In genomic region chr17:49534267-49534719, GRCm38 (mm10) we compare ENCODE assay signal across 13 mouse cellular contexts. TPM values are rescaled to one million over a fixed set of nuclear protein-coding genes. Genes with fewer than 3 reads are reported as not detected.
DNase-seq lines count a peak whose midpoint lies in the region; ATAC-seq and TF ChIP-seq lines count a peak whose summit lies in the region.
"Had no signal": no experiment of that assay in that cellular context is flagged by ENCODE, and none has a peak within 500 bp of the region (broad histone marks: within the 10 kb centered on the region; RNA-seq: fewer than 3 reads in every experiment).

No protein-coding gene starts in this region.

- 46% methylated on average over 9 of the region's 9 CpGs for WGBS in heart, embryonic 11.5 days (ENCODE audit: insufficient replicate concordance)
- WGBS in liver, adult 2 months: 55% methylated on average over 9 of the region's 9 CpGs
- 57% methylated on average over 9 of the region's 9 CpGs for WGBS in liver, embryonic 12.5 days (ENCODE audit: insufficient replicate concordance)
- WGBS in midbrain, embryonic 15.5 days: 55% methylated on average over 9 of the region's 9 CpGs

- no peaks in the 10 kb centered on the region; the same call in 1 of the 2 replicates for H3K4me1 ChIP-seq in heart, embryonic 11.5 days (ENCODE audit: control insufficient read depth, insufficient read depth, low read length)
- no peaks in the 10 kb centered on the region for H3K4me1 ChIP-seq in liver, adult 2 months (ENCODE audit: control insufficient read depth, insufficient read depth, low read length)
- H3K4me1 ChIP-seq in liver, embryonic 12.5 days: no peaks in the 10 kb centered on the region
- H3K4me1 ChIP-seq in midbrain, embryonic 15.5 days: peaks cover 2% of the 10 kb centered on the region; the same call in 1 of the 2 replicates

- TF ChIP-seq POLR2A in liver, adult 2 months (IDR thresholded peaks at IDR 0.05; ENCODE audit: extremely low read depth, insufficient read depth, low read length): no peak

- TF ChIP-seq CTCF in liver, adult 2 months (IDR thresholded peaks at IDR 0.05; ENCODE audit: low read depth, low read length): no peak

- no peaks in the 10 kb centered on the region for H3K9me3 ChIP-seq in heart, embryonic 11.5 days (replicated peaks; ENCODE audit: control insufficient read depth, low read length)
- no peaks in the 10 kb centered on the region for H3K9me3 ChIP-seq in liver, embryonic 12.5 days (replicated peaks)
- no peaks in the 10 kb centered on the region for H3K9me3 ChIP-seq in midbrain, embryonic 15.5 days

- H3K27me3 ChIP-seq in heart, embryonic 11.5 days (ENCODE audit: control insufficient read depth, insufficient read depth, low read length): no peaks in the 10 kb centered on the region; the same call in 1 of the 2 replicates
- no peaks in the 10 kb centered on the region for H3K27me3 ChIP-seq in liver, adult 2 months (ENCODE audit: control insufficient read depth, insufficient read depth, low read length)
- no peaks in the 10 kb centered on the region for H3K27me3 ChIP-seq in liver, embryonic 12.5 days (replicated peaks)
- no peaks in the 10 kb centered on the region for H3K27me3 ChIP-seq in midbrain, embryonic 15.5 days (replicated peaks)

- H3K79me2 ChIP-seq in liver, adult 2 months (ENCODE audit: control insufficient read depth, insufficient read depth, low read length): no peaks in the 10 kb centered on the region

- ATAC-seq in heart, embryonic 11.5 days (replicated peaks; ENCODE audit: insufficient number of reproducible peaks, low FRiP score, low TSS enrichment): no peak
- ATAC-seq in liver, embryonic 12.5 days: no peak
- no peak for ATAC-seq in midbrain, embryonic 15.5 days (replicated peaks)

- no peak overlapping the region for H3K4me3 ChIP-seq in heart, embryonic 11.5 days (ENCODE audit: low read depth, low read length)
- no peak overlapping the region for H3K4me3 ChIP-seq in liver, adult 2 months (ENCODE audit: insufficient read depth, low read depth, low read length)
- no peak overlapping the region for H3K4me3 ChIP-seq in liver, embryonic 12.5 days
- H3K4me3 ChIP-seq in midbrain, embryonic 15.5 days: no peak overlapping the region

- no peak overlapping the region for H3K4me2 ChIP-seq in heart, embryonic 11.5 days
- H3K4me2 ChIP-seq in liver, embryonic 12.5 days: no peak overlapping the region
- H3K4me2 ChIP-seq in midbrain, embryonic 15.5 days: no peak overlapping the region

- no peak overlapping the region for H3K27ac ChIP-seq in heart, embryonic 11.5 days (ENCODE audit: low read depth, low read length)
- H3K27ac ChIP-seq in liver, adult 2 months (replicated peaks; ENCODE audit: insufficient read depth, low read depth, low read length): no peak overlapping the region
- no peak overlapping the region for H3K27ac ChIP-seq in liver, embryonic 12.5 days
- no peak overlapping the region for H3K27ac ChIP-seq in midbrain, embryonic 15.5 days
- H3K27ac ChIP-seq: kidney, postnatal 0 days; liver, embryonic 14.5 days had no signal

- H3K36me3 ChIP-seq in heart, embryonic 11.5 days (ENCODE audit: control insufficient read depth, insufficient read depth, low read length): no peaks in the 10 kb centered on the region; the same call in 1 of the 2 replicates
- H3K36me3 ChIP-seq in liver, adult 2 months (ENCODE audit: control insufficient read depth, insufficient read depth, low read length): no peaks in the 10 kb centered on the region
- no peaks in the 10 kb centered on the region for H3K36me3 ChIP-seq in liver, embryonic 12.5 days
- H3K36me3 ChIP-seq in midbrain, embryonic 15.5 days (replicated peaks): no peaks in the 10 kb centered on the region

- no peak overlapping the region for H3K9ac ChIP-seq in heart, embryonic 11.5 days (ENCODE audit: low read depth, low read length)
- H3K9ac ChIP-seq in liver, adult 2 months (ENCODE audit: low read depth, low read length): no peak overlapping the region
- no peak overlapping the region for H3K9ac ChIP-seq in liver, embryonic 12.5 days
- no peak overlapping the region for H3K9ac ChIP-seq in midbrain, embryonic 15.5 days
- H3K9ac ChIP-seq: liver, embryonic 14.5 days had no signal

- peak; percentile 96 for DNase-seq in heart, adult 11 months
- DNase-seq in liver, adult 2 months (ENCODE audit: extremely low read depth, low read depth, low spot score): peak; percentile 48
- peak; percentile 46 to 65 for DNase-seq in kidney, adult 8-10 months
- peak; percentile 36 to 49 for DNase-seq in lung, postnatal 4 days
- no peak for DNase-seq in urinary bladder, postnatal 10 days (ENCODE audit: low spot score)
- DNase-seq: cerebellum, postnatal 10 days; thymus, postnatal 4 days had no signal

RNA-seq across cellular contexts. Expression of gene Daam2, which starts 29.9 kb away (rescaled TPM):
- polyA plus RNA-seq in heart, embryonic 11.5 days (2014; fragmentation: Nextera tagmentation; extraction: Ambion mirVana): 4.5 and 5.7 TPM in 2 replicates
- total RNA-seq in liver, adult 2 months (2014; rRNA removed): 1.0 and 1.4 TPM in 2 replicates
- polyA plus RNA-seq in liver, adult 2 months (2012; rRNA removed): 0.92 and 1.0 TPM in 2 replicates
- 1.1 TPM in 2 replicates for polyA plus RNA-seq in liver, embryonic 12.5 days (2016; fragmentation: Nextera tagmentation; extraction: Ambion mirVana)
- 2.0 and 2.1 TPM in 2 replicates for polyA plus RNA-seq in midbrain, embryonic 15.5 days (2015; fragmentation: Nextera tagmentation; extraction: Ambion mirVana)
- total RNA-seq: granulocyte monocyte progenitor cell, adult 5-6 weeks had no signal
